ENCODE assay signal across 26 mouse cellular contexts in the genomic region with DNA sequence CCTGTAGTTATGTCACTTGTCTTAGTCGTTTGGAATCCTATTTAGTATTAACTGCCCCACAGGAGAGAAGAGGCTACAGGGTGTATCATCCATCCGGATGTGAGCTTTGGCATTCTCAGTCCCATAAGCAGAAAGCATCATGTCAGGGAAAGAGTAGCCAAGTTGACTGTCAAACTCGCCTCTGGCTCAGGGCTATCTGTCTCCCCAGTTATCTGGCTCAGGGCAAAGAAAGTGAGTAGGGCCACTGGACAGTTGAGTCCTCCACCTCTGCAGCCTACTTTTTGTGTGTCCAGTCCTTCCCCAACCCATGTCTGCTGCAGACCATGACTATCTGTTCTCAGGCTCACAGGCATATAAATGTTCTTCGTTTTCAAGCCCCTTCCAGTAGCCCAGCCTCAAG.
"Had no signal": no experiment of that assay in that cellular context is flagged by ENCODE, and none has a peak within 500 bp of the region (broad histone marks: within the 10 kb centered on the region; RNA-seq: fewer than 3 reads in every experiment).

No protein-coding gene starts in this region.

- DNase-seq: cerebellum, adult 2 months; cerebellum, adult 8-10 months; cerebellum, adult 9-10 months; cerebellum, adult 9-11 months; cerebellum, postnatal 10 days; cerebellum, postnatal 14 days; cerebellum, postnatal 25 days; cerebellum, postnatal 36 days; embryo, embryonic 11 days; forebrain, postnatal 0 days; gastrocnemius, adult 2 months; gastrocnemius, postnatal 10 days; gastrocnemius, postnatal 14 days; gastrocnemius, postnatal 25 days; gastrocnemius, postnatal 36 days; heart, adult 18-20 months; heart, adult 2 months had no signal

- H3K27ac ChIP-seq: embryonic facial prominence, embryonic 10.5 days; embryonic facial prominence, embryonic 12.5 days; embryonic facial prominence, embryonic 13.5 days; embryonic facial prominence, embryonic 15.5 days; forebrain, embryonic 10.5 days; forebrain, embryonic 12.5 days; forebrain, embryonic 13.5 days; forebrain, embryonic 15.5 days; gastrocnemius, adult 2 months; heart, adult 2 months had no signal

- H3K4me1 ChIP-seq: embryonic facial prominence, embryonic 10.5 days; embryonic facial prominence, embryonic 12.5 days; embryonic facial prominence, embryonic 13.5 days; embryonic facial prominence, embryonic 15.5 days; forebrain, embryonic 10.5 days; forebrain, embryonic 12.5 days; forebrain, embryonic 13.5 days; forebrain, embryonic 15.5 days had no signal

- H3K27me3 ChIP-seq: embryonic facial prominence, embryonic 12.5 days; embryonic facial prominence, embryonic 13.5 days; embryonic facial prominence, embryonic 15.5 days; forebrain, embryonic 12.5 days; forebrain, embryonic 13.5 days; forebrain, embryonic 15.5 days had no signal

- H3K4me3 ChIP-seq: embryonic facial prominence, embryonic 10.5 days; embryonic facial prominence, embryonic 12.5 days; embryonic facial prominence, embryonic 13.5 days; embryonic facial prominence, embryonic 15.5 days; erythroblast, embryonic 14.5 days; forebrain, embryonic 10.5 days; forebrain, embryonic 12.5 days; forebrain, embryonic 13.5 days; forebrain, embryonic 15.5 days; gastrocnemius, adult 2 months; heart, adult 2 months had no signal

- H3K9me3 ChIP-seq: embryonic facial prominence, embryonic 10.5 days; embryonic facial prominence, embryonic 12.5 days; embryonic facial prominence, embryonic 13.5 days; embryonic facial prominence, embryonic 15.5 days; forebrain, embryonic 10.5 days; forebrain, embryonic 12.5 days; forebrain, embryonic 13.5 days; forebrain, embryonic 15.5 days had no signal

- H3K36me3 ChIP-seq: embryonic facial prominence, embryonic 10.5 days; forebrain, embryonic 10.5 days; forebrain, embryonic 12.5 days; forebrain, embryonic 15.5 days had no signal
